ENCODE assay signal across 8 mouse cellular contexts in the genomic region with DNA sequence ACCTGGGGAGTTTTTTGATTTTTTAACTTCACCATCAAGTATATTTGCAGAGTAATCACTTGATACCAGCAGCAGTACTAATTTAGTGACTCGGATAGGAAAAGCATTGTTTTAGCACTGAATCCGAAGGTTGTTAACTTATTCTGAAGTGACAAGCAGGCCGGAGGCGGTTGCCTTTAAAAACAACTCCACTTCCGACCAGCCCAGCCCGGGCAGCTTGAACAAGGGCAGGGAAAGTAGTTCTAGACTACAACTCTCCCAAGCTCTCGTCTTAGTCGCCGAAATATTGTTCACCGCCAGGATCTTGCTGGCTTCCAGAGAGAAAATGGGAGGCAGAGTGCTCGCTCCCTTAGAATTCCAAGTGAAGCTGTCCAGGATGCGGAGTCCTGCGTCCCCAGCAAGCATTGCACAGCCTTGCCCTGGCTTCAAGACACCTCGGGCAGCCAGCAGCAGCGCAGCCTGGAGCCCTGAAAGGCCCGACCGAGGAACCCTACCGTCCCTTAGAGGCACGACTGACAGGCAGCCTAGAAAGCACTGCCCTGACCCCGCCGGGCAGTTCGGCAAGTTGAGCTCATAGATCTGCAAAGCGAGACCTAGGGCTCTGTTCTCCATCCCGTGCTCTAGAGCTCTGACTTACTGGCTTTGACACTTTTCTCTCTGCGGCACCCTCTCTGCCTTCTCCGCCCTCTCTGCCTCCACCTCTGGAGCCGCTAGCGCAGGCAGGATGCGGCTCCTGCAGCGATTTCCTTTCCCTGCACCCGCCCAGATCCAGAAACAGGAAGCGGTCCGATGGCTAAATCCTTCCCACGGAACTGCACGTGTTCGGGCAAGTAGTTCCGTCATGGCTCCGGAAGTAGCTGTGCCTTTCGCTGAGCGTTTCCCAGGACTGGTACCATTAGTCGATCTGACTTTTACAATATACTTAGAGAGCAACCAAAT. TPM values are rescaled to one million over a fixed set of nuclear protein-coding genes. Genes with fewer than 3 reads are reported as not detected.
DNase-seq lines count a peak whose midpoint lies in the region; ATAC-seq and TF ChIP-seq lines count a peak whose summit lies in the region.

Klhl20 (minus strand) TSS at position 786 of the 939 bp plus-strand sequence.

- peaks cover 2 to 19% of the 10 kb centered on the region in 2 experiments; a peak in 3 of 4 replicates for H3K4me1 ChIP-seq in CH12.LX (ENCODE audit: control insufficient read depth in 1 of 2, insufficient read depth in 2 of 2)
- H3K4me1 ChIP-seq in forebrain, embryonic 11.5 days (replicated peaks; ENCODE audit: control insufficient read depth, insufficient read depth, low read length) = 0 out of 2 replicates have a peak, but pooled peaks cover 2% of the 10 kb centered on the region
- peaks cover 9% of the 10 kb centered on the region for H3K4me1 ChIP-seq in heart, embryonic 16.5 days (ENCODE audit: control insufficient read depth, insufficient read depth, low read length)
- H3K4me1 ChIP-seq in liver, embryonic 15.5 days (replicated peaks) = peaks cover 12% of the 10 kb centered on the region
- peaks cover 9% of the 10 kb centered on the region for H3K4me1 ChIP-seq in neural tube, embryonic 12.5 days

- peak within 1 kb of the TSS; percentile 5; the same call in 1 of the 2 replicates for H3K27ac ChIP-seq in CH12.LX (ENCODE audit: insufficient read depth, low read depth)
- H3K27ac ChIP-seq in forebrain, embryonic 11.5 days (ENCODE audit: low read depth, low read length) = no peak within 1 kb of the TSS
- peak within 1 kb of the TSS; percentile 94 for H3K27ac ChIP-seq in heart, embryonic 16.5 days (ENCODE audit: low read length)
- H3K27ac ChIP-seq in liver, embryonic 15.5 days (replicated peaks) = peak within 1 kb of the TSS; percentile 82
- H3K27ac ChIP-seq in neural tube, embryonic 12.5 days = no peak within 1 kb of the TSS

- H3K4me2 ChIP-seq in CH12.LX (ENCODE audit: insufficient read depth, low read depth, poor library complexity, severe bottlenecking) = peak within 1 kb of the TSS; percentile 87
- peak within 1 kb of the TSS; percentile 79 for H3K4me2 ChIP-seq in forebrain, embryonic 11.5 days (ENCODE audit: low read depth, low read length, severe bottlenecking)
- H3K4me2 ChIP-seq in heart, embryonic 16.5 days (ENCODE audit: low read depth, low read length) = peak within 1 kb of the TSS; percentile 96
- H3K4me2 ChIP-seq in liver, embryonic 15.5 days = peak within 1 kb of the TSS; percentile 79
- peak within 1 kb of the TSS; percentile 84 for H3K4me2 ChIP-seq in neural tube, embryonic 12.5 days (replicated peaks)

- peak within 1 kb of the TSS; percentile 71 to 95 (median 84) for H3K4me3 ChIP-seq in CH12.LX (replicated peaks in 1 of 3; ENCODE audit: low read depth in 2 of 3, low read length in 2 of 3, poor library complexity in 1 of 3)
- peak within 1 kb of the TSS; percentile 61 for H3K4me3 ChIP-seq in forebrain, embryonic 11.5 days (ENCODE audit: low read depth, low read length)
- H3K4me3 ChIP-seq in heart, embryonic 16.5 days (ENCODE audit: low read length) = peak within 1 kb of the TSS; percentile 83
- H3K4me3 ChIP-seq in liver, embryonic 15.5 days (replicated peaks) = peak within 1 kb of the TSS; percentile 82
- peak within 1 kb of the TSS; percentile 76 for H3K4me3 ChIP-seq in neural tube, embryonic 12.5 days

- 2% methylated on average over 41 of the region's 41 CpGs for WGBS in forebrain, embryonic 11.5 days
- WGBS in heart, embryonic 16.5 days = under 1% methylated on average over 41 of the region's 41 CpGs
- WGBS in liver, embryonic 15.5 days (ENCODE audit: insufficient replicate concordance) = under 1% methylated on average over 41 of the region's 41 CpGs
- 4% methylated on average over 41 of the region's 41 CpGs for WGBS in neural tube, embryonic 12.5 days

- ATAC-seq in forebrain, embryonic 11.5 days (replicated peaks; ENCODE audit: low FRiP score) = peak; percentile 93
- peak; percentile 93 for ATAC-seq in heart, embryonic 16.5 days (replicated peaks; ENCODE audit: extremely low read depth, insufficient read depth, low FRiP score)
- ATAC-seq in liver, embryonic 15.5 days (ENCODE audit: insufficient read depth) = peak; percentile 96
- ATAC-seq in neural tube, embryonic 12.5 days (ENCODE audit: low FRiP score, low read depth) = peak; percentile 96

- peak; percentile 95 for TF ChIP-seq POLR2A in CH12.LX (IDR thresholded peaks at IDR 0.05; ENCODE audit: low read depth, low read length)

- no peak for TF ChIP-seq RAD21 in CH12.LX (IDR thresholded peaks at IDR 0.05; ENCODE audit: low read depth, low read length)

- TF ChIP-seq CTCF in CH12.LX (conservative IDR thresholded peaks at IDR 0.05 in 1 of 2, IDR thresholded peaks at IDR 0.05 in 1 of 2; ENCODE audit: low read depth in 2 of 2, low read length in 2 of 2) = no peak

- no peaks in the 10 kb centered on the region for H3K9me3 ChIP-seq in CH12.LX (replicated peaks; ENCODE audit: low read length)
- H3K9me3 ChIP-seq in forebrain, embryonic 11.5 days (ENCODE audit: control insufficient read depth, low read length) = no peaks in the 10 kb centered on the region
- H3K9me3 ChIP-seq in heart, embryonic 16.5 days (replicated peaks; ENCODE audit: control insufficient read depth, low read length) = no peaks in the 10 kb centered on the region
- no peaks in the 10 kb centered on the region for H3K9me3 ChIP-seq in liver, embryonic 15.5 days (replicated peaks)
- H3K9me3 ChIP-seq in neural tube, embryonic 12.5 days = no peaks in the 10 kb centered on the region

- dilution Hi-C loops in CH12.LX (cut with MboI; ENCODE audit: extremely low pct_ligation_motif_present, extremely low pct_unique_long_range_greater_than_20kb, low sequenced_read_pairs) = no loop called here

- H3K79me2 ChIP-seq in CH12.LX (replicated peaks; ENCODE audit: control insufficient read depth, extremely low read depth, insufficient read depth, poor library complexity, severe bottlenecking) = peaks cover 8% of the 10 kb centered on the region; the same call in 1 of the 2 replicates

- no peak for TF ChIP-seq EP300 in CH12.LX (IDR thresholded peaks at IDR 0.05; ENCODE audit: low read length)

- peak within 1 kb of the TSS; percentile 75 for H3K9ac ChIP-seq in CH12.LX (ENCODE audit: insufficient read depth, low read depth)
- H3K9ac ChIP-seq in forebrain, embryonic 11.5 days (ENCODE audit: low read length) = peak within 1 kb of the TSS; percentile 77
- H3K9ac ChIP-seq in heart, embryonic 16.5 days (ENCODE audit: low read length) = peak within 1 kb of the TSS; percentile 88
- H3K9ac ChIP-seq in liver, embryonic 15.5 days = peak within 1 kb of the TSS; percentile 74
- peak within 1 kb of the TSS; percentile 89 for H3K9ac ChIP-seq in neural tube, embryonic 12.5 days

- no peaks in the 10 kb centered on the region for H3K27me3 ChIP-seq in CH12.LX (replicated peaks)
- no peaks in the 10 kb centered on the region for H3K27me3 ChIP-seq in forebrain, embryonic 11.5 days (ENCODE audit: control insufficient read depth, insufficient read depth, low read length)
- no peaks in the 10 kb centered on the region for H3K27me3 ChIP-seq in heart, embryonic 16.5 days (ENCODE audit: control insufficient read depth, insufficient read depth, low read length)
- H3K27me3 ChIP-seq in liver, embryonic 15.5 days = no peaks in the 10 kb centered on the region
- no peaks in the 10 kb centered on the region for H3K27me3 ChIP-seq in neural tube, embryonic 12.5 days (replicated peaks)

- peaks cover 6 to 21% of the 10 kb centered on the region in 2 experiments for H3K36me3 ChIP-seq in CH12.LX (replicated peaks in 1 of 2; ENCODE audit: control insufficient read depth in 1 of 2, insufficient read depth in 1 of 2, low read length in 1 of 2)
- H3K36me3 ChIP-seq in forebrain, embryonic 11.5 days (ENCODE audit: control insufficient read depth, insufficient read depth, low read length) = no peaks in the 10 kb centered on the region
- H3K36me3 ChIP-seq in heart, embryonic 16.5 days (ENCODE audit: control insufficient read depth, insufficient read depth) = peaks cover 3% of the 10 kb centered on the region; the same call in 1 of the 2 replicates
- H3K36me3 ChIP-seq in liver, embryonic 15.5 days (replicated peaks) = no peaks in the 10 kb centered on the region
- peaks cover 2% of the 10 kb centered on the region; the same call in 1 of the 2 replicates for H3K36me3 ChIP-seq in neural tube, embryonic 12.5 days

- in situ Hi-C loops in CH12.LX (cut with MboI; ENCODE audit: low pct_ligation_motif_present, low pct_unique_long_range_greater_than_20kb, low sequenced_read_pairs) = no loop called here

- DNase-seq in CH12.LX (ENCODE audit: extremely low read depth) = peak; percentile 94
- peak; percentile 97 for DNase-seq in c-Kit-positive CD71-positive TER-119-negative erythroid progenitor cells, embryonic 14.5 days (ENCODE audit: low read depth)
- DNase-seq in forebrain, embryonic 11.5 days (ENCODE audit: low spot score) = peak; percentile 94
- DNase-seq in kidney, postnatal 36 days = peak; percentile 95 to 96
- DNase-seq in telencephalon, adult 2 months (ENCODE audit: low read depth, low spot score) = peak; percentile 95

TF ChIP-seq in CH12.LX, 34 proteins besides CTCF, POLR2A, EP300 and RAD21 (continues in another document):
- TF ChIP-seq BHLHE40 (IDR thresholded peaks at IDR 0.05; ENCODE audit: low read depth, low read length) (peak; percentile 67), MAFK (IDR thresholded peaks at IDR 0.05; ENCODE audit: insufficient replicate concordance, low read length) (no peak), CHD2 (IDR thresholded peaks at IDR 0.05; ENCODE audit: low read length) (no peak; the same call in 1 of the 2 replicates), ETS1 (conservative IDR thresholded peaks at IDR 0.05; ENCODE audit: low read depth, low read length) (0 out of 2 replicates have a peak, but pooled peaks have one; percentile 11), MXI1 (IDR thresholded peaks at IDR 0.05; ENCODE audit: low read depth, low read length) (peak; percentile 80), ELF1 (IDR thresholded peaks at IDR 0.05; ENCODE audit: low read depth, low read length) (peak; percentile 96), HCFC1 (IDR thresholded peaks at IDR 0.05; ENCODE audit: low read depth, low read length) (peak; percentile 95), KAT2A (IDR thresholded peaks at IDR 0.05; ENCODE audit: insufficient replicate concordance, low read length) (peak; percentile 92; the same call in 1 of the 2 replicates), RCOR1 (conservative IDR thresholded peaks at IDR 0.05; ENCODE audit: low read depth, low read length) (0 out of 2 replicates have a peak, but pooled peaks have one; percentile 22), ZC3H11A (IDR thresholded peaks at IDR 0.05; ENCODE audit: low read depth, low read length) (no peak)

RNA-seq across cellular contexts. Expression of gene Klhl20, which starts in this region (rescaled TPM):
- 8.3 and 9.7 TPM in 2 replicates for total RNA-seq in CH12.LX (2012; rRNA removed)
- total RNA-seq in CH12.LX (2014; rRNA removed) = 7.2 and 7.9 TPM in 2 replicates
- 16.0 and 16.3 TPM in 2 replicates for polyA plus RNA-seq in CH12.LX (2012; ENCODE audit: insufficient read length, low read depth)
- polyA plus RNA-seq in forebrain, embryonic 11.5 days (2014; fragmentation: Nextera tagmentation; extraction: Ambion mirVana) = 18.6 and 20.1 TPM in 2 replicates
- polyA plus RNA-seq in heart, embryonic 16.5 days (2015; fragmentation: Nextera tagmentation; extraction: Ambion mirVana) = 11.4 and 13.4 TPM in 2 replicates
- 4.5 and 5.4 TPM in 2 replicates for polyA plus RNA-seq in liver, embryonic 15.5 days (2015; fragmentation: Nextera tagmentation; extraction: Ambion mirVana)
- polyA plus RNA-seq in neural tube, embryonic 12.5 days (2016; fragmentation: Nextera tagmentation; extraction: Ambion mirVana) = 22.2 and 22.4 TPM in 2 replicates

Comparison
In these comparisons a context has a peak if more than half of its experiments do, and no peak if none do; other contexts are left out.
1. H3K27ac ChIP-seq: peak in CH12.LX (single experiment), heart, embryonic 16.5 days (single experiment) and liver, embryonic 15.5 days (single experiment); none in forebrain, embryonic 11.5 days (single experiment) and neural tube, embryonic 12.5 days (single experiment).
2. Peak in every context shown above with its lines, with median percentiles within 50 percentile points of each other: DNase-seq, H3K4me2 ChIP-seq, H3K4me3 ChIP-seq, H3K9ac ChIP-seq and ATAC-seq.